Mouse (Mus musculus) gastrocnemius, postnatal 10 days (tissue): ENCODE measurements at regions not wholly inside any gene's neighbourhood (a gene's known extent, or its start where the extent isn't known, plus 50 kb on each side); places are given as distances from the start of the nearest gene placed in this dataset.
A peak's percentile ranks its signal among the peaks of the same experiment; 100 is the strongest.

Experiments used
- DNase-seq: peaks from one replicate; pipeline ENCODE4 v3.0.0; 2021; ENCODE audit warnings: mixed read lengths

- DNase-seq = no peak
Measured at GRCm38 (mm10) chr6:135433753-135434152, 71.4 kb downstream of the Emp1 start.

DNA sequence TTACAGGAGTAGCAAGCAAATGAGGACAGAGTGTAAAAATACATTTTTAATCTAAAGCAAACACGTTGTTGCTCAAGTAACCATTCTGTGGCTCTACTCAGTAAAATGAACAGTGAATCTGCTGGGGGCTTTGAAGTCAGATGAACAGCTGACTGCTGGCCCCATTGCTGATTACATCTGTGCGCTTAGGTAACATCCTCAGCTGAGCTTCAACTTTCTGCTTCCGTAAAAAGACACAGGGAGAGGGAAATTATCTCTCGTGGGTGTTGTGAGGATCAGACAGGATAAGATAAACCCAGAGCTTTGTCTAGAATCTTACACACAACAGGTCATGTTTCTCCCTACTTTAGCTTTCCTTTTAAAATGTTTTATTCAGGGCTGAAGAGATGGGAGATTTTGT is 74.0 kb downstream of the Emp1 start:
- no peak for DNase-seq

- no peak for DNase-seq
Measured at GRCm38 (mm10) chr6:135438271-135438670, 75.9 kb downstream of the Emp1 start.

DNA sequence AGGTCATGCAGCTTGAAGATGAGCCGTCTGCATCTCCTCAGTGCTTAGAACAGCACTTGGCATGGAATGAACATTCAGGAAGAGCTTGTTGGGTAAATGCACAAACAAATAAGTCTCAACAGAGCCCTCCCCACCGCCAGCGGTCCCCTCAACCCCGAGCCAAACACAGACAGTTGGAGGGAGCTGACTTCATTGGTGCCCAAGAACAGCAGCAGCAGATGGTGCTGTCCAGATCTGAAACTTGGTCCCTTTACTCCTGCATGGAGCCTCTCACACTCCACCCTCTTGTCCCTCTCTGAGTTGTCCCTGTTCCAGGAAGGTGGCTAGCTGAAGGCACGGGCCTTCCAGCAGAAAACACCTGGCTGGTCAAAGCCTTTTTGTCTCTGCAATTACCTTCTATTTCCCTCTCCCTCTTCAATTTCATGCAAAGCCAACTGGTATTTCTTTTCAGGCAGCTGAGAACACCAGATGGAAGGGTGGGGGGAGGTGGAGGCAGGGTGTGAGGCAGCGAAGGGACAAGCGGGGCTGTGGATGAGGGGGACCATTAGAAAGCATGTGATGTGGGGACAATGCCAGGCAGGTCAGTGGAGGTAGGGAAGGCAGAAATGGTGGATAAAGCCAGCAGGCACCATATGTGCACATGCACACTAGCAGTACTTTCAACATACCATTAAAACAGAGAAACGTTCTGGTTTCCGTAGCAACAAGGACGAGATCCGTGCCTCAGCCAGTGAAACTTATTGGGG is 79.0 kb downstream of the Emp1 start:
- DNase-seq = no peak

- peak; percentile 98 for DNase-seq
Measured at GRCm38 (mm10) chr6:135444661-135445060, 82.3 kb downstream of the Emp1 start.

DNA sequence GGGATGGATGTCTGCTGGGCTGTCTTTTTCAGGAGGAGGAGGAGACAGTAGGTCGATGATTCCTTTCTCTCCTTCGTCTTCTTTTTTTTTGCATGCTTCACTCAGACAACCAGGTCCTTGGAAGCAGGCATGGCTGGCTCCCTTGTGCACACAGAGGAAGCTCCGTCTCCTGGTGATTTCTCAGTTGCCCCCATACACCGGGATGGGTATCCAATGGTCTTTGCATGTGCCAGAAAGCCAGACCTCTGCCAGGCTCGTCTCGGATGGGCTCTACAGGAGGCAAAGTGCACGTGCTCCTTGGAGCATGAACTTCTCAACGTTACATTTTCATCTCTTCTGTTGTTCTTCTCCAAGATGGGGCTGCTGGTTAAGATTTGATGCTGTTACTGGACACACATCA is 82.7 kb downstream of the Emp1 start:
- no peak for DNase-seq

GRCm38 (mm10) chr6:135447801-135448200 is 85.5 kb downstream of the Emp1 start:
- no peak for DNase-seq

DNA sequence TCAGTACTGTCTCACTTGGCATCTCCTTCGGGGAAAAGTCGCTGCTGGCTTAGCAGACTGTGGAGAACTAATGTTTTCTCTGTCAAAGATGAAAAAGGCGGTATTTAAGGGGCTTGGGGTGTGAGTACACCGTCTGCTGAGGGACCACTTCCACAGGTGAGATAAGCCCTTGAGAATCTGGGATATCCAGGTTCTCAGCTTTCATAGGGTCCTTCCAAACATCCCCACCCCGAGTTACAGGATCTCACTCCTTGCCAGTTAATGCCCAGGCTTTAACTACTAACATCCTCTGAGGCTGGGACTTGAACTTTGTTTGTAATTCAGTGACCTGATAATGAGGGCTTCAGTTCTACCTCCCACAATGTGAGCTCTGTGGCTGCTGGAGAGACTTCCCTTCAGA is 86.9 kb downstream of the Emp1 start:
- DNase-seq = no peak

GRCm38 (mm10) chr6:135450573-135450972 is 88.2 kb downstream of the Emp1 start:
- DNase-seq = no peak

DNA sequence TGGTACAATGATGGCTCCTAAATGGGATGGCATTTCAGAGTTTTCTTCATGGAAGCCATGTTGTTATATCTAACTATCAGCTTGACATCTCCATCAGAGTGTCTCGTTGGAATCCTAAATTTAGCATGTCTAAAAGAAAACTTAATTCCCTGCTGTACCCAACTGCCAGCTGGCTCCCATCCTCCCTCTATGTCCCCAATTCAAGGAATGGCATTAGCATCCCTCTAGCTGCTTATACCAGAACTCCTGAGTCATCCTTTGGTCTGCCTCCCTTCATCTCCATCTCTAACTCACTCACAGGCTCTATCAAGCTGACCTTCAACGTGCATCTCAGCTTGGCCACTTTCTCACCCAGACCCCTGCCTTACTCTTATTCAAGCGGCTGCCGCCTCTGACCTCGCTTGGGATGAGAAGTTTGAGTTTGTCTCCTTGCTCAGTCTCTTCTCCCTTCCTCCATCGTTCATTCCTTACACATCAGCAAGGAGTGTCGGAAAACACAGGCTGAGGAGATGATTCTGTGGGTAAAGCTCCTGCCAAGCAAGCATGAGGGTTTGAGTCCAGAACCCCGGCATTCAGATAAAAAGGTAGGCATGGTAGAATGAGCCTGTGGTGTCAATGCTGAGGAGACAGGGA is 88.9 kb downstream of the Emp1 start:
- DNase-seq = no peak

- no peak for DNase-seq
Measured at GRCm38 (mm10) chr6:135453041-135453440, 90.7 kb downstream of the Emp1 start.

- DNase-seq = no peak
Measured at GRCm38 (mm10) chr6:135472495-135472894, 110.2 kb downstream of the Emp1 start.

DNA sequence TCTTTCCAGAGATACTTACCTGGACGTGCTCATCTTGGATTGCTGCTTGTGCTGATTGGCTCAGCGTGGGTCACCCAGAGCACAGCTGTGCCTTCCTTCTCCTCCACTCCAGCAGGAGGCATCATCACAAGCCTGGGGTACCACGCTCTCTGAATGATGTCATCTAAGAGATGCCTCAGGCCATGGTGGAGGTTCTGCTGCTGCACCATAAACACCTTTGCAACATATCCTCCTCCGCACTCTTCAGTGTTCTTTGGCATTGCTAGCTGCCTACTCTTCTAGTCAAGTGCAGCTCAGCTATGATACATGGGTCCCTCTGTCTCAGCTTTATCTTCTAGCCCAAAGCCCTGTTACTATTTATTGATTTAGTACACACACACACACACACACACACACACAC is 110.8 kb downstream of the Emp1 start:
- DNase-seq = no peak

DNA sequence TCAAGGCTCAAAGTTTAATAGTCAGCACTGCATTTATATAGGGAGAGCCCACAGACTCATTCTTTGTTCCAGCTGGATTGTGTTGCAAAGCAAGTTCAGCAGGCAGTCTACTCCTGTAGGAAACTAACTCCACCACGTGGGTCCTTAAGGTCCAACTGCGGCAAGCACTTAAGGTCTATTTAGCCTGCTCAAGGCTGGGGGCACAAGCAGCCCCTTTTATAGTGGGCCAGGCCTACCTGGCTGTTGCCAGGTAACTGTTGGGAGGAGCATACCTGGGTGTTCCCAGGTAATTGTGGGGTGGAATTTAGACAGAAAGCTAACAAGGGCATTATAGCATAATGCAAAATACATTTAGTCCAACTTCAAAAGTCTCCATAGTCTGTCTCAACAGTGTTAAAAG is 126.5 kb downstream of the Emp1 start:
- no peak for DNase-seq

DNA sequence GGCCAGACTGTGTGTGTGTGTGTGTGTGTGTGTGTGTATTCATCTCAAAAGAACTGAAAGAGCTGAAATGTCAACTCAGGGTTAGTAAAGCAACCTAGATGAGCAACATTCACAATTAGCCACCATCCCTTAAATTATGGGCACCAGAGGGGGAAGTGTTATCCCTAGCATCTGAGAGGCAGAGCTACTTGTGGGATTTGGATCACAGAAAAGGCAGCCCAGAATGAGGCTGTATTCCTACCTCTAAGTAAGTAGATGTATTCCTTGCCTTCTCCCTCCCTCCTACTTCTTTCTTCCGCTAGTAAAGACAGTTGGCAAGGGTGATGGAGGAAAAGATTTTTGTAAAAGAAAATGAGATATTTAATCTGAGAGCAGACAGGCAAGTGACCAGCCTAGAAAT is 131.6 kb downstream of the Emp1 start:
- DNase-seq = no peak

DNA sequence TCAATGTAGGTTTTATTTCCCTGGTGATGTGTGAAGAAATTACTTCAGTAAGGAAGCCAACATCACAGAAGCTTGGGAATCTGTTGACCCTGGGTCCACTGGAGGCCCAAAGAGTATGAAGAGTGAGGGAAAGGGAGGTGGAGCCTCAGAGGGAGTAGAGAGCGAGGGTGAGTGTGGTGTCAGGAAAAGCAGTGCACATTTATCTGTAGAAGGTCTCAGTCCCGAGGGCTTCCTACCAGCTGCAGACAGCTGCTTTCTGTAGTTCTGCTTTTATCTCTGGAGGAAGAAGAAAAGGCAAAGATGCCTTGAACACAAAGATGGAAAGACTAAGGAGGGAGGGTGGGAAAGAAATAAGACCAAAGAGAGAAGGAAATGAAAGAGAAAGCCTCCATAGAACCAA is 133.5 kb downstream of the Emp1 start:
- no peak for DNase-seq

- no peak for DNase-seq
Measured at GRCm38 (mm10) chr6:135498592-135498991, 136.2 kb downstream of the Emp1 start.

DNA sequence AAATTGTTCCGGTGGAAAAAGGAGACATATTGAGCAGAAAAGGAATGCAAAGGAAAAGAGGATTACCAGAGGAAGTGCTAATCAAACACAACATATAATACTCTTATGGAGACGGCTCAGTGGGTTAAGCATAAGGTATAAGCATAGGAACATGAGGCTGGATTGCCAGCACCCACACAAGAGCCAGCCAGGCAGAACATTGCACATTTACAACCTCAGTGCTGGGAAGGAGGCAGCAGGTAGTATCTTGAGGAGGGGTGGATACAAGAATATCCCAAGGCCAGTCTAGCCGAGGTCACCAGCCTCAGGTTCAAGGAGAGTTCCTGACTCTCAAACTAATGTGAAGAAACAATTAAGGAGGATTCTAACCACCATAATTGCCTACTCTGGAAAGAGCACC is 138.0 kb downstream of the Emp1 start:
- no peak for DNase-seq

GRCm38 (mm10) chr6:135501791-135502190 is 139.4 kb downstream of the Emp1 start:
- no peak for DNase-seq

DNA sequence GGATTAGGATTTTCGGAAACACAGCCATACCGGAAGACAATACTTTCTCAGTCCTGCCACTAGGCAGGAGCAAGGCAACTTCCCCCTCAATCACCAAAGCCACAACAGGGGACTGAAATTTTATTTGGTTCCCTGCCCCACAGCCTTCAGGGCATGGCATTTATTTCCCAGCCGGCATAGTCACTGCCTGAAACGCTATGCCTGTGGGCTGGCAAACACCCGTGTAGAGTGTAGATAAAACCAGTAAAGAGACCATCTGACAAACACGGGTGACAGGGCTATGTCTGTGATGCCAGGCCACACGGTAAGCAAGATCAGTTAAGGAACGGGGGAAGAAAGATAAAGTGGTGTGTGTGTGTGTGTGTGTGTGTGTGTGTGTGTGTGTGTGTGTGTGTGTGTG is 140.1 kb downstream of the Emp1 start:
- DNase-seq = no peak

DNA sequence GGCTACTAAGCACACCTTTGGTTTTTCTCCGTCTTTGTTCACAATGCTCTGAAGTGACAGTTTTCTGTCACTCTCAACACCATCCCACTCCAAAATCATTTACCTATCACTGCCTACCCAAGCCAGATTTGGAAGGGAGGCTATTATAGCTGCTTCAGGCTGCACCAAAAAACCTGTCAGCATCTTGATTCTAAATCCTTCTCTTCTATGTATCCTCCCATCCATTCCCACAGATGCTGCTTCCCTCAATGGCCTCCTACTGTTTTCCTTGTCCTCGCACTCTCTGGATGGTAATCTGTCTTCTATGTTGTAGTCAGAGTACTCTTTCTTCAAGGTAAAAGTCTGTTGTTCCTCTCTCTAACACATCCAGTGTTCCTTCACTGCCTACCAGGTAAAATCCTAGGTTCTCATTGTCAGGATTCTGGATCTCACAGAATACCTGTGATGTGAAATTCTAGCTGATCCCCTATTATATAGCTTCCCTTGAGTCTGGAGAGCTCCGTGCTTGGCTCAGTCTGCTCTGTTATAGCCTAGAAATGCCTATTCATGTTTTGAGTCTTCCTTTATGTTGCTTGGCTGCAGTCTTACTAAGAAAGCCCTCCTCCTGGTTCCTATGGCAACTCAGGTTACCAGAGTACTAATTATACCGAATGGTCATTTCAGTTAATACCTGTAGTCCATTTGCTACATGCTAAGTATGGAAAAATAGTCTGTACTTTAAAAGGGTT is 156.5 kb downstream of the Emp1 start:
- no peak for DNase-seq

- DNase-seq = no peak
Measured at GRCm38 (mm10) chr6:135519438-135519803, 157.1 kb downstream of the Emp1 start.

- DNase-seq = no peak
Measured at GRCm38 (mm10) chr6:135520868-135521267, 158.5 kb downstream of the Emp1 start.

GRCm38 (mm10) chr6:135524886-135525285 is 162.5 kb downstream of the Emp1 start:
- DNase-seq = no peak
